Mouse (Mus musculus) T-helper 2 cell (primary cell): ENCODE data around the gene Lamc1.

Experiments
- in situ Hi-C: fragments of 300-600 bp; cut with MboI, MseI; formaldehyde crosslinking; loops from one replicate; pipeline ENCODE4 v1.15.1; 2025; ENCODE audit warnings: high pct_unique_total_duplicates

The Lamc1 gene

GRCm38 (mm10) chr1:153192379-153192778, 140.2 kb downstream of the Lamc1 start:
- in situ Hi-C loops = no loop called here

GRCm38 (mm10) chr1:153191943-153192329, 140.7 kb downstream of the Lamc1 start:
- in situ Hi-C loops = no loop called here

DNA sequence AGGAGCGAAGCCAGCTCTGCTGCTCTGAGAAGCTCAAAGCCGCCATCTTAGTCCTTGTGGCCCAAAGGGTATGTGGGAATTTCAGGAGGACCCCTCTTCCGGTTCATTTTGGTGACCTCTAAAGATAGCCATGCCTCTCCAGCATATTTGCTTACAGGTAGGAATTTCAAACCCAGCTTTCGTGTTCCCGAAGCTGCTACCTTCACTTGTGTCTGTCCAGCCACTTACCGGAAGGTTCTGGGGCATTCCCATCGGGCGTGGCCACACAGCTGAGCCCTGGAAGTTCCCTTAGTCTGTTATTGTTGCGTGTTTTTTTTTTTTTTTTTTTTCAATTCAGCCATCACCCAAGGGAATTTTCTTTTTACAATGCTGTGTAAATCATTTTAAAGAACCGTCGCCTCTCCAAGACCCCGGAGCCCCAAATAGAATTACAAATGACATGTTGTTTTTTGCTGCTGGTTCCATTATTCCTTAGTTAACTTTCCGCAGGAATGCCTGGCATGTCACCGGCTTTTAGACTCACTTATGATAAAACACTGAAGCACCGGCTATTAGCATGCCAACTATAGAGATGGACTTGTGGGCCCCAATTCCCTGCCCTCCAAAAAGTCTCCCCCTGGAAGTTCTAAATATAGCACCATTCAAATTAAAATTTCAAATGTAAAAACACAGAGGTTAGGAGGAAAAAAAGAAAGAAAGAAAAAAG, 141.2 kb downstream of the Lamc1 start:
- in situ Hi-C loops = no loop called here

DNA sequence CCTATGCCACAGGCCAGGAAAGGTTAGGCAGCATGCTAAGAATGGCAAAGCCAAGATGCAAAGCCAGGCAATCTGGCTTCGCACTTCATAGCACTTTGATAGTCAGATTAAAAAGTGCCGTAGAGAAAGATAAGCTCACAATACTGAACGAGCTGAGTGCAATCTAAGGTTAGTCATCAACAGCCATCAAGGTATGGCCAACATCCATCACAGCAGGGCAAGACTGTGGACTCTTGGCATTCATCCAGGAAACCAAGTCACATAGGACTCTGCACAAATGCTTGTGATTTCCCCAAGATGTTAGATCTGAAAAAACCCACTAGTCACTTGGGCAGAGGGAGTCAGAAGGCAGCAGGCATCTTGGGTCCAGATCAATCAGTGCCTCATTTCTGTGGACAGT, 144.5 kb downstream of the Lamc1 start:
- in situ Hi-C loops = no loop called here

GRCm38 (mm10) chr1:153185828-153186803, 146.5 kb downstream of the Lamc1 start, which contains the start of gene Lamc2:
TSS of gene Lamc2 (minus strand) at chr1:153186447.
- in situ Hi-C loops = no loop called here

DNA sequence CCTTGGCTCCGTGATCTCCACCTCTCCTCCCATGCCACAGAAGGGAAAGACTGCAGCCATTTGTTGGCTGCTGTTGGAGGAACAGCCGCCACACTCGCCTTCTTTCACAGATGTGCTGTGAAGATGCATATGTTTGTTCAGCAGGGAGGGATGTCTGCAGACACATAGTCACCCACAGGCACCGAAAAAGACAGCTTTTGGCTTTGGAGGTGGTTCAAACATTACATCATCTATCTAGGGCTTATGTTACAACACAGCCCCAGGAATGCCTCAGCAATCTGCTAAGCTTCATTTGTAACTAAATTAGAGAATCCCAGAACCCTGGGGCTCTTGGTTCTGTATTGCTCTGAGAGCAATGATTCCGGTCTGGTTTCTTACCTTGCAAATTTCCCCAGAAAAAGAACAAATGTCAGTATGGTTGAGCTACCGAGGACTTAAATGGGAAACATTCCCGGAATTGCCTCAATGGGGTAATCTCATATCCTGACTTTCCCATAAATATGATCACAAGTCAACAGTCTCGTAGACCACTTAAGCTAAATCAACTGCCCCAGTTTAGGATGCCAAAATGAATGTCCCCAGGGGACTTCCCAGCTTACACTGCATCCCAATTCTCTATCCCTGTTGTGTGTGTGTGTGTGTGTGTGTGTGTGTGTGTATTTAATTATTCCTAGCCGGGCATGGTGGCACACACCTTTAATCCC, 151.8 kb downstream of the Lamc1 start:
- in situ Hi-C loops = no loop called here

DNA sequence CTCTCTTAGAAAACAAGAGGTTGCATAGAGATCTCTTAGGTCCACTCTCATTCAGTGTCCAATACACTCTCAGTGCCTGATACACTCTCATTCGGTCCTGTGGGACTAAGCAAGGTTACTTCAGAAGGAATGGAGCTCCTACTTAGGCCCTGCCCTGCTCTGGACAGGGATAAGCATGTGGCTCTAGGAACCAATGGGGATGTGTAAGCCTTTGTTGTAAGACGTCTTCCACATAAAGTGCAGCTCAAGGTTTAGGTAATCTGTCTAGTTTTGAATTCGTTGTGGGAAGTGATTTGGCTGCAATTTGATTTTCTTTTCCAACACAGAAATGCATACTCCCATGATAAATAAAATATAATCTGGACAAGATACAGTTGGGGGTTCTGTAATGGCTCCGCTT, 152.4 kb downstream of the Lamc1 start:
- in situ Hi-C loops = no loop called here

GRCm38 (mm10) chr1:153174801-153175200, 157.8 kb downstream of the Lamc1 start:
- in situ Hi-C loops = no loop called here

DNA sequence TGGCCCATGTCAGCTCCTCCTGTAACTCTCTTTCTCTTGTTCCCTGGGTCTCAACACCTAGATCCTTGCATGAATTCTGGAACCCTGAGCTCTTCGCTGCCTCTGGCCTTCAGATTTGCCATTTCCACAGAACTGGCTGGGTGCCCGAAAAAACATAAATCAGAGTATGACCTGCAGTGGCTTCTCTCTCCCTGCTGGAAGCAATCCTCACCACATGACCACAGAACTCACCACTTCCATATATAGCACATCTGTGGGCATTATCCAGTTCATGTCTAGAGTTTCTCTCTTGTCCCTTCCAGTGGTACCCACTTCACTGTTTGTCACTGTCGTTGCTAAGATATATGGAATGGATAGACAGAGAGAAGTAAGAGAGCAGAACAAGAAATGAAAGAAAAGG, 159.3 kb downstream of the Lamc1 start:
- in situ Hi-C loops = no loop called here

- in situ Hi-C loops = no loop called here
Measured at GRCm38 (mm10) chr1:153172291-153172731, 160.3 kb downstream of the Lamc1 start.

DNA sequence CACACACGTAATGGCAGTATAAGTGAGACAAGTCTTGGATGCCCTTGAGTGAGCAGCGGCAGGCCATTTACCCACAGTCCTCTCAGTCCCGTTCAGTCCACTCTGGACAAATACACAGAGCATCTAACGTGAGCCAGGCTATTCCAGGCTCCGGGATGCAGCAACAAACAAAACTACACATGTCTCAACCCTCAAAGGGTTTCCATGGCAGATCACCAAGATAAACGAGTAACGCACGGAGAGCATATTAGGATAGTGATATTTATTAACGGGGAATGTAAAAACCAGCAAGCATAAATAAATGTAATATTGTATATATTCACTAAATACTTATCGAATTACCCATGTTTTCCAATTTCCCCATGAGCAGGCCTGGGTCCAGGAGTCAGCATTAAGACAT, 161.6 kb downstream of the Lamc1 start:
- in situ Hi-C loops = no loop called here
